In genomic region chr7:69583901-69584300, GRCm38 (mm10) we compare ENCODE assay signal across 12 mouse cellular contexts.
"Had no signal": no experiment of that assay in that cellular context is flagged by ENCODE, and none has a peak within 500 bp of the region (broad histone marks: within the 10 kb centered on the region; RNA-seq: fewer than 3 reads in every experiment).

No protein-coding gene starts in this region.

- DNase-seq: kidney, postnatal 14 days; liver; liver, embryonic 13.5 days; liver, postnatal 0 days; lung, postnatal 4 days; right cerebral cortex, postnatal 14 days; thymus, adult 2 months; thymus, postnatal 25 days had no signal

- H3K9me3 ChIP-seq: limb, embryonic 12.5 days; liver, embryonic 13.5 days; midbrain, embryonic 12.5 days; stomach, embryonic 15.5 days had no signal

- H3K27me3 ChIP-seq: liver, embryonic 13.5 days; stomach, embryonic 15.5 days had no signal

- H3K4me1 ChIP-seq: liver, embryonic 13.5 days; stomach, embryonic 15.5 days had no signal

- ATAC-seq: liver, postnatal 0 days had no signal

- H3K27ac ChIP-seq: left cerebral cortex, adult 2 months; limb, embryonic 12.5 days; liver, embryonic 13.5 days; midbrain, embryonic 12.5 days; stomach, embryonic 15.5 days had no signal

- H3K9ac ChIP-seq: limb, embryonic 12.5 days; liver, embryonic 13.5 days; liver, postnatal 0 days; midbrain, embryonic 12.5 days; stomach, embryonic 15.5 days had no signal

- H3K36me3 ChIP-seq: limb, embryonic 12.5 days; liver, embryonic 13.5 days; midbrain, embryonic 12.5 days; stomach, embryonic 15.5 days had no signal

- H3K4me3 ChIP-seq: left cerebral cortex, adult 2 months; limb, embryonic 12.5 days; liver, embryonic 13.5 days; midbrain, embryonic 12.5 days; stomach, embryonic 15.5 days had no signal

- H3K4me2 ChIP-seq: limb, embryonic 12.5 days; liver, embryonic 13.5 days; midbrain, embryonic 12.5 days; stomach, embryonic 15.5 days had no signal
